1 mouse cellular context compared by ENCODE assay signal in genomic region chr11:115904231-115904955, GRCm38 (mm10).
A peak's percentile ranks its signal among the peaks of the same experiment; 100 is the strongest.
TF ChIP-seq lines count a peak whose summit lies in the region.

No protein-coding gene starts in this region.

TF ChIP-seq in CH12.LX, 34 proteins besides CTCF, POLR2A, EP300 and RAD21 (continued from another document):
- TF ChIP-seq ZC3H11A (IDR thresholded peaks at IDR 0.05; ENCODE audit: low read depth, low read length) (no peak), MAX (IDR thresholded peaks at IDR 0.05; ENCODE audit: low read length) (peak; percentile 11; the same call in 1 of the 2 replicates), TBP (conservative IDR thresholded peaks at IDR 0.05; ENCODE audit: low read depth, low read length) (no peak), SMC3 (IDR thresholded peaks at IDR 0.05; ENCODE audit: low read depth, low read length) (no peak), MEF2A (IDR thresholded peaks at IDR 0.05; ENCODE audit: borderline replicate concordance, low read depth, low read length) (no peak), ZMIZ1 (IDR thresholded peaks at IDR 0.05; ENCODE audit: low read depth, low read length) (no peak), BHLHE40 (IDR thresholded peaks at IDR 0.05; ENCODE audit: low read depth, low read length) (no peak), UBTF (IDR thresholded peaks at IDR 0.05; ENCODE audit: low read depth, low read length) (no peak), SIN3A (IDR thresholded peaks at IDR 0.05; ENCODE audit: low read length) (0 out of 2 replicates have a peak, but pooled peaks have one; percentile 8), MXI1 (IDR thresholded peaks at IDR 0.05; ENCODE audit: low read depth, low read length) (peak; percentile 6; the same call in 1 of the 2 replicates), GABPA (IDR thresholded peaks at IDR 0.05; ENCODE audit: insufficient replicate concordance, low read depth, low read length) (no peak), USF2 (conservative IDR thresholded peaks at IDR 0.05; ENCODE audit: low read depth, low read length) (no peak), HCFC1 (IDR thresholded peaks at IDR 0.05; ENCODE audit: low read depth, low read length) (no peak), E2F4 (IDR thresholded peaks at IDR 0.05; ENCODE audit: insufficient replicate concordance, low read depth, low read length) (no peak), MAFK (IDR thresholded peaks at IDR 0.05; ENCODE audit: insufficient replicate concordance, low read length) (no peak), TCF12 (IDR thresholded peaks at IDR 0.05; ENCODE audit: low read depth, low read length) (no peak; the same call in 1 of the 2 replicates), KAT2A (IDR thresholded peaks at IDR 0.05; ENCODE audit: insufficient replicate concordance, low read length) (no peak), POLR2AphosphoS2 (IDR thresholded peaks at IDR 0.05; ENCODE audit: low read depth, low read length) (no peak), ETS1 (conservative IDR thresholded peaks at IDR 0.05; ENCODE audit: low read depth, low read length) (0 out of 2 replicates have a peak, but pooled peaks have one; percentile 25), JUN (IDR thresholded peaks at IDR 0.05; ENCODE audit: insufficient read depth, low read depth, low read length) (no peak), USF1 (IDR thresholded peaks at IDR 0.05; ENCODE audit: low read depth, low read length) (no peak), NELFE (IDR thresholded peaks at IDR 0.05; ENCODE audit: low read depth, low read length) (no peak), MAZ (IDR thresholded peaks at IDR 0.05; ENCODE audit: low read depth, low read length) (no peak), PAX5 (IDR thresholded peaks at IDR 0.05; ENCODE audit: low read length) (no peak)
TF ChIP-seq in CH12.LX: peak in this region for 4.
